Mouse (Mus musculus) CH12.LX (cell line): Measurements from ENCODE around the gene Cdhr2.
A peak's percentile ranks its signal among the peaks of the same experiment; 100 is the strongest.

ENCODE experiments used
- CTCF ChIP-seq, 2 experiments: IDR thresholded peaks in 1 of 2; conservative IDR thresholded peaks in 1 of 2; 2 replicates each; pipeline ENCODE4 v1.5.1; 2011 to 2012; ENCODE audit warnings: low read depth in 2 of 2, low read length in 2 of 2, improper control_type of control experiment in 1 of 2, inconsistent platforms in 1 of 2, mild to moderate bottlenecking in 1 of 2, moderate library complexity in 1 of 2
- EP300 ChIP-seq: IDR thresholded peaks from 2 replicates; pipeline ENCODE4 v1.6.1; 2011; ENCODE audit warnings: low read length, improper control_type of control experiment
- ETS1 ChIP-seq: conservative IDR thresholded peaks from 2 replicates; pipeline ENCODE4 v1.6.1; 2012; ENCODE audit warnings: low read depth, mild to moderate bottlenecking, inconsistent platforms, low read length, improper control_type of control experiment, moderate library complexity
- HCFC1 ChIP-seq: IDR thresholded peaks from 2 replicates; pipeline ENCODE4 v1.6.1; 2012; ENCODE audit warnings: low read depth, mild to moderate bottlenecking, inconsistent platforms, low read length, improper control_type of control experiment
- MAFK ChIP-seq: IDR thresholded peaks from 2 replicates; pipeline ENCODE4 v1.6.1; 2011; ENCODE audit warnings: low read length, improper control_type of control experiment; ENCODE audit not compliant: insufficient replicate concordance
- NRF1 ChIP-seq: IDR thresholded peaks from 2 replicates; pipeline ENCODE4 v1.6.1; 2014; ENCODE audit warnings: low read depth, mild to moderate bottlenecking, inconsistent platforms, low read length, improper control_type of control experiment, moderate library complexity
- POLR2A ChIP-seq: IDR thresholded peaks from 2 replicates; pipeline ENCODE4 v1.6.1; 2011; ENCODE audit warnings: low read depth, mild to moderate bottlenecking, improper control_type of control experiment, low read length
- RCOR1 ChIP-seq: conservative IDR thresholded peaks from 2 replicates; pipeline ENCODE4 v1.6.1; 2012; ENCODE audit warnings: low read depth, mild to moderate bottlenecking, inconsistent platforms, low read length, improper control_type of control experiment
- TCF12 ChIP-seq: IDR thresholded peaks from 2 replicates; pipeline ENCODE4 v1.6.1; 2014; ENCODE audit warnings: low read depth, mild to moderate bottlenecking, inconsistent platforms, low read length, improper control_type of control experiment
- USF1 ChIP-seq: IDR thresholded peaks from 2 replicates; pipeline ENCODE4 v1.6.1; 2014; ENCODE audit warnings: low read depth, mild to moderate bottlenecking, inconsistent platforms, low read length, improper control_type of control experiment
- ZMIZ1 ChIP-seq: IDR thresholded peaks from 2 replicates; pipeline ENCODE4 v1.6.1; 2012; ENCODE audit warnings: low read depth, mild to moderate bottlenecking, inconsistent platforms, low read length, improper control_type of control experiment

DNA sequence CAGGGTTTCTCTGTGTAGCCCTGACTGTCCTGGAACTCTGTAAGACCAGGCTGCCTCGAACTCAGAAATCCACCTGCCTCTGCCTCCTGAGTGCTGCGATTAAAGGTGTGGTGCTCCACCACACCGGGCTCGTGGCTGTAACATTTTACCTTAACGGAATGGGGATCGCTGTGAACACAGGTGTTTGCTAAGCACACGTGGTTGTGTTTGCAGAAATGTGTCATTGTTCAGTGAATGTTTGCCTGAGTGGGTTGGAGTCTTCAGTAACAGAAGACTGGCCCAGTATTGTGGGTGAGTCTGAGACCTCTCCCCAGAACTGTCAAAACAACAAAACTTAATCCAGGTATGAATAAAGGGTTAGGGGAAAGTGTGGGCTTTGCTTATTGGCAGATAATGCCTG lies 36.2 kb upstream of the Cdhr2 start:
- no peak for TF ChIP-seq CTCF (conservative IDR thresholded peaks at IDR 0.05 in 1 of 2, IDR thresholded peaks at IDR 0.05 in 1 of 2; ENCODE audit: low read depth in 2 of 2, low read length in 2 of 2)
- TF ChIP-seq RCOR1, result no peak
- no peak for TF ChIP-seq TCF12
- TF ChIP-seq ZMIZ1, result no peak
- TF ChIP-seq EP300, result no peak
- TF ChIP-seq MAFK, result no peak
- 0 out of 2 replicates have a peak, but pooled peaks have one; percentile 8 for TF ChIP-seq POLR2A
- no peak for TF ChIP-seq HCFC1
- TF ChIP-seq NRF1, result no peak
- TF ChIP-seq USF1, result no peak
- no peak for TF ChIP-seq ETS1
